Mouse (Mus musculus) lung, adult 2 months (tissue): ENCODE data around the gene Ptprt. TPM values are rescaled to one million over a fixed set of nuclear protein-coding genes. Genes with fewer than 3 reads are reported as not detected.

ENCODE experiments used
- DNase-seq: peaks from one replicate; pipeline ENCODE4 v3.0.0; 2022
- H3K4me1 ChIP-seq: fragments of 200-500 bp; 2 replicates; pipeline ENCODE4 v1.6.1; 2011; ENCODE audit warnings: low read length; ENCODE audit not compliant: control insufficient read depth, insufficient read depth
- H3K4me3 ChIP-seq: fragments of 200-500 bp; replicated peaks from 2 replicates; pipeline ENCODE3; 2011; ENCODE audit warnings: low read depth, mild to moderate bottlenecking, control low read depth, low read length; ENCODE audit errors: extremely low read depth
- CTCF ChIP-seq: fragments of 200-500 bp; IDR thresholded peaks from 2 replicates; pipeline ENCODE4 v1.5.1; 2011; ENCODE audit warnings: mild to moderate bottlenecking, low read length, control low read depth; ENCODE audit not compliant: insufficient read depth
- POLR2A ChIP-seq: fragments of 200-500 bp; IDR thresholded peaks from 2 replicates; pipeline ENCODE4 v1.6.1; 2011; ENCODE audit warnings: low read depth, mild to moderate bottlenecking, control low read depth, low read length, borderline replicate concordance; ENCODE audit errors: extremely low read depth
- WGBS: fragments of 180-500 bp; shearing (Covaris S2); methylation state at CpG from one replicate; pipeline ENCODE4 v1.1.7; 2018; 5-methylcytosine and 5-hydroxymethylcytosine counted together
- polyA plus RNA-seq: library from polyadenylated mRNA; depleted of rRNA; stranded (reverse); fragments of >200 nt; gene quantifications from 2 replicates; pipeline ENCODE4 v1.2.3, GENCODE M21; 2012

The Ptprt gene
- polyA plus RNA-seq, 1 experiment, result 2.7 TPM

GRCm38 (mm10) chr2:162349047-162349446 is 311.9 kb downstream of the Ptprt start:
- TF ChIP-seq CTCF, result no peak
- TF ChIP-seq POLR2A, result no peak
- Histone ChIP-seq H3K4me3 (no peak overlapping the region), H3K4me1 (no peaks in the 10 kb centered on the region)
- no peak for DNase-seq
- WGBS, result 30% methylated on average over 1 of the region's 1 CpGs

- no peak overlapping the region for H3K4me3 ChIP-seq
- no peaks in the 10 kb centered on the region for H3K4me1 ChIP-seq
- TF ChIP-seq CTCF (no peak), POLR2A (no peak)
- 70% methylated on average over 2 of the region's 2 CpGs for WGBS
- DNase-seq, result no peak
Measured at GRCm38 (mm10) chr2:162341846-162342245, 319.1 kb downstream of the Ptprt start.

GRCm38 (mm10) chr2:162340231-162340630 is 320.7 kb downstream of the Ptprt start:
- Histone ChIP-seq H3K4me3 (no peak overlapping the region), H3K4me1 (no peaks in the 10 kb centered on the region)
- WGBS, result 74% methylated on average over 1 of the region's 1 CpGs
- TF ChIP-seq POLR2A, result no peak
- no peak for TF ChIP-seq CTCF
- DNase-seq, result no peak

DNA sequence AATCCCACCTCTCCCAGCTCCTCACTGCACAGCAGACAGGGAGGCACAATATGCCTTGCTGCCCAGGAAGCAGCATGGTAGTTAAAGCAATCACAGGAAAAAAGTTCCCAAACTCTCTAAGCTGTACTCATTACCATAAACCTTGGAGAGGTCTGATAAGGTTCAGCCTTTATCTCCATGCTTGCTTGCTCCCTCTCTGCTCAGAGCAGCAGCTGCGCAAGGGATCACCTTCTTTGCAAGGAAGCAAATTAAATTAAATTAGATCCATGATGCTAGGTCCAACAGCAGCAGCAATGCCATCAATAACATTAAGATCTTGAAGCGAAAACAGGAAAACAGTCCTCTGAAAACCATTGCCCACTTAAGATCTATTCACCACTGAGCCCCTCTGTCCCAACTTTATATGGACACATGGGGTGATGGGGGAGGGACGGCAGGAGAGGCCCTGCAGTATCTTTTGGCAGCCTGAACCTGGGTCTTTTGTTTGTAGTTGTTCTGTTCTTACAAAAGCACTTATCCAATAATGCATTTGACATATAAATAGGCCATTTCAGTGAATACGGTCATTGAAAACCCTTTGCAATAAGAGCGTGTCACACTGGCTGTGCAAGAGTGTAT is 328.8 kb downstream of the Ptprt start:
- no peak for DNase-seq
- Histone ChIP-seq H3K4me1 (no peaks in the 10 kb centered on the region), H3K4me3 (no peak overlapping the region)
- 69% methylated on average over 5 of the region's 5 CpGs for WGBS
- TF ChIP-seq POLR2A (no peak), CTCF (no peak)

DNA sequence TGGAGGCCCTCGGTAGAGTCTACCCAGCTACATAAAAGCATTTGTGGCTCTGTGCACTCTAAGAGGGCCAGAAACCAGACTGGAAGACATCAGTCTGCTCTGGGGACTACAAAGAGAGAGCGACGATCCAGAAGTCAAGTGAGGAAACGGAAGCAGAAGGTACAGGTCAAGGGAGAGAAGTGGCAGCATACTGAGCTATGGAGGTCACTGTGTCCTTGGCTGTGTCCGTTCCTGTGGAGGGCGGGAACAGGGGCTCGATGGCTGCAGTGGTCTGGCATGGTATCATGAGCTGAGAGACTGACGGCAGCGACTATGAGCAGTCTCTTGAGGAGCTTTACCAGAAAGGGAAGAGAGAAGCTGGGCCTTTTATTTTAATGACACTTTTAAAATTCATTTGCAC is 331.5 kb downstream of the Ptprt start:
- H3K4me3 ChIP-seq, result no peak overlapping the region
- no peak for TF ChIP-seq POLR2A
- TF ChIP-seq CTCF, result no peak
- no peaks in the 10 kb centered on the region for H3K4me1 ChIP-seq
- DNase-seq, result no peak
- WGBS, result 89% methylated on average over 9 of the region's 9 CpGs

DNA sequence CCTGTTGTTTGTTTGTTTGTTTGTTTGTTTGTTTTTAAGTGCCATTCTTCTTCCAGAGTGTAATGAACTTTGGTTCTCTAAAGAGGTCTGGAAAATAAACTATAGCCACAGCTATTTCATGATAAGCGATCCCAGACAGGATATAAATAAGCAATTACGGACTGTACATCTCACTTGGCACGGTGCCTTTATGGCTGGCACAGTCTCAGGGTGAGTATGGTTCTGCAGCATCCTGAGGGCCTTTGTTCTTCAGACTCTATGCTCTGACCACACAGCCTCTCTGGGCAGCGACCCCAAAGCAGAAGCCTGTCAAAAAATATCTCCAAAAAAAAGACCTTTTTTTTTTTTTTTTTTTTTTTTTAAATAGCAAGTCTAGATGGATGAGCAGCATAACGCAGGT is 338.5 kb downstream of the Ptprt start:
- Histone ChIP-seq H3K4me3 (no peak overlapping the region), H3K4me1 (no peaks in the 10 kb centered on the region)
- 61% methylated on average over 5 of the region's 5 CpGs for WGBS
- TF ChIP-seq CTCF (no peak), POLR2A (no peak)
- DNase-seq, result no peak

- no peaks in the 10 kb centered on the region for H3K4me1 ChIP-seq
- DNase-seq, result no peak
- no peak for TF ChIP-seq POLR2A
- TF ChIP-seq CTCF, result no peak
- no peak overlapping the region for H3K4me3 ChIP-seq
- 55% methylated on average over 2 of the region's 2 CpGs for WGBS
Measured at GRCm38 (mm10) chr2:162307996-162308395, 353.0 kb downstream of the Ptprt start.

GRCm38 (mm10) chr2:162294070-162294469 is 366.9 kb downstream of the Ptprt start:
- 83% methylated on average over 2 of the region's 2 CpGs for WGBS
- TF ChIP-seq POLR2A (no peak), CTCF (no peak)
- no peak for DNase-seq
- Histone ChIP-seq H3K4me3 (no peak overlapping the region), H3K4me1 (no peaks in the 10 kb centered on the region)

DNA sequence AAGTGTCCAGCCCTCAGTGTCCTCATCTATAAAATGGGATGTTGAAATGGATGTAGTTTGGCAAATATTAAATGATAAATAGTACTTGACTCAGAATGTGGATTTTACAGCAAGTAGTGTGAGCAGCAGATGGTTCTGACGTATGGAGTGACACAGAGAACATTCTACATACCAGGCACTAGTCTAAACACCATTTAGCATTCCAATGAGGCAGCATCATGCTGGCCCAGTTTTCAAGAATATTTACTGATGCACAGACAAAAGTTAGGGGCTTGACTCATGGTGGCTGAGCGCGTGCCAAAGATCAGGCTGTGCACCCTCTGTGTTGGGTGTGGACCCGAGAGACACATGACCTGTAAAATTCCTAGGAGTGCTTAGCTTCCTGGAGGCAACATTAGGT is 378.3 kb downstream of the Ptprt start:
- Histone ChIP-seq H3K4me1 (no peaks in the 10 kb centered on the region), H3K4me3 (no peak overlapping the region)
- TF ChIP-seq POLR2A (no peak), CTCF (no peak)
- DNase-seq, result no peak
- WGBS, result 71% methylated on average over 4 of the region's 4 CpGs

DNA sequence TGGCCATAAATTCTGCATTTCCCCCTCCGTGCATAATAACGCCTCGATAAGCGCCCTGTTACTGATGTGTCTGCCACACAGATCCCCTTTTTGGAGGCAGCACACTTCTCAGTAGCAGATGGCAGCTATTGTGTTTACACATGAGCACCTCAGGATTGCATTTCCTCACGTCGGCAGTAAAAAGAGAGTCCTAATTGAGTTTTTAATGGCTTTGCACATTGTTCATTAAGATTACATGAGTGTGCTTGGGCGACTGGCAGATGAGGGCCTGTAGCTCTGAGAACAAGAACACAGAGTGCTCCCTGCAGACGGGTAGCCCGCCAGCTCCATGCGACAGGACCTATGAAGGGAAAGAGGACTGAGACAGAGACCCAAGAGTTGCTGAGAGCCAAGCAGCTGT is 378.8 kb downstream of the Ptprt start:
- Histone ChIP-seq H3K4me3 (no peak overlapping the region), H3K4me1 (no peaks in the 10 kb centered on the region)
- 73% methylated on average over 10 of the region's 10 CpGs for WGBS
- DNase-seq, result no peak
- no peak for TF ChIP-seq CTCF
- TF ChIP-seq POLR2A, result no peak

- Histone ChIP-seq H3K4me3 (no peak overlapping the region), H3K4me1 (no peaks in the 10 kb centered on the region)
- 57% methylated on average over 4 of the region's 4 CpGs for WGBS
- TF ChIP-seq POLR2A (no peak), CTCF (no peak)
- no peak for DNase-seq
Measured at GRCm38 (mm10) chr2:162273826-162274225, 387.1 kb downstream of the Ptprt start.
